Mouse (Mus musculus) heart, postnatal 36 days (tissue): ENCODE data around the gene Engase. TPM values are rescaled to one million over a fixed set of nuclear protein-coding genes. Genes with fewer than 3 reads are reported as not detected.

Source experiments
- DNase-seq, 2 experiments: peaks; one replicate each; pipeline ENCODE4 v3.0.0; 2021 to 2022
- intact Hi-C: fragments of 180-260 bp; cut with DNase I; formaldehyde crosslinking; loops from one replicate; pipeline ENCODE4 v1.15.1; 2025
- total RNA-seq, 2 experiments: library from RNA; stranded (reverse); gene quantifications; 2 replicates each; pipeline ENCODE4 v1.2.3; 2021

Gene Engase
- total RNA-seq, 2 experiments from 2014 or later, result 5.4 to 7.4 TPM

DNA sequence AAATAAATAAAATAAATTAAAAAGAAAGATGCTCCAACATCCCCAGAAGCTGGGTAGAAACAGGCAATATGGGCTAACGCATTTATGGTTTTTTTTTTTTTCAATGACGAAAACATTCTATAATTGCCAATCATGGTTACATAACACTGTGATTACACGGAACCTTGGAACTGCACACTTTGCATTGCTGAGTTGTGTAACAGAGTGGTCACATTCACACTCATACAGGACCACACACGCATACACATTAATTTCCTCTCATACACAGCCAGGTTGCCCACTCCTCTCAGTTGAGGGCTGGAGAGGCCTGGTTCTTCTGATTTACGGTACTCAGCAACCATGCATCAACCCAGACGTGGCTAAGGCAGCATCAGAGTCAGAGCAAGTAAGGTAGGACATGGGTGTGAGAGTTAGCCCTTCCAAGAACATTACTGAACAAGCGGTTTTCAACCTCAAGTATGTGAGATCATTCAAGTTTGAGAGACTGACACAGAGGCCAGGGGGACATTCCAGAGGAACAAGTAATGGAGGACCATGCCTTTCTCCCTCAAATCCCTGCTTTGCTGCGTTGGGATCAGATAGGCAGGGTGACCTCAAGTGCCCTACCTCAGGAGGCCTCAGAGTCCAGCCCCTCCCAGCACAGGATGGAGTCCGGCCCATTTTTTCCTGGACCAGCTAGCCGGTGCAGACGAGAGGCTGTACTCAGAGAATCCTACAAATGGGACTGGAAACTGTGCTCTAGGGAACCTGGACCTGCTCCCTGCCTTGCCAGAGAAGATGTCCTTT lies 22.6 kb upstream of the Engase start:
- DNase-seq, result peak in 1 of 2 experiments; percentile 55
- intact Hi-C loops, result loop anchor here (2.0 kb wide), 1 partner anchor 21 kb away; no protein-coding TSS in a partner anchor

- DNase-seq, result no peak
- intact Hi-C loops, result loop anchor here (2.0 kb wide), 1 partner anchor 19 kb away; no protein-coding TSS in a partner anchor
These were observed 20.8 kb upstream of the Engase start for GRCm38 (mm10) chr11:118455788-118456187.

DNA sequence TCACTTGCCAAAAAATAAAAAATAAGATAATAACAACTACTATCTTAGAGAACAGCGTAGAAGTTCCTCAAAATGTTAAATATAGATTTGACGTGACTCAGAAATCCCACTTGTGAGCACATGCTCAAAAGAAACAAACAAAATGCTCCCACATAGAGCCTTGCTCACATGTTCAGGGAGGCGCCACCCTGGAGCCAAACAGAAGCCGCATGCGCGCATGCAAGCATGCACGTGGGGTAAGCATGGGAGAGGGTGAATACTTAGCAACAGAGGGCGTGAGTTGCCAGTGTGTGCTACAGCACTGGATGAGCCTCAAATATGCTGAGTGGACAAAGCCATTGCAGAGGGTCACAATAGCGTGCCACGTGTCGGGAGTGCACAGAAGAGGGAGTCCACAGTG lies 19.7 kb upstream of the Engase start:
- intact Hi-C loops, result no loop called here
- peak in 1 of 2 experiments; percentile 43 for DNase-seq

DNA sequence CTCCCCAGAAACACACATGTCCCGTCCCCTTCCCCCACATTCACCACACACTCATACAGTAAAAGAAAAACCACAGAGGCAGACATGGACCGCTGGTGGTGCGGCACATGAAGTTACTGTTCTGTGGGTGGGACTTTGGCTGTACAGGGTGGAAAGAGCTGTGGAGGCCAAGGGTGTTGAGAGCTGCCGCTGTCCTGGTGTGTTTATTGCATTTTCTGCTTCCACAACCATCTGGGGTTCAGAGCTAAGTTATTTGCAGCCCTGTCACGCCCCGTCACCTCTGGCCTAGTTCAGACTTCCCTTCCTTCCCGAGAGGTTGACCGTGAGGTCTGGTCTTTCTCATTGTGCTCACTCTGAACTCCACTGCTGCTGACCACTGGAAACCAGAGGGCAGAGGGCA lies 17.6 kb upstream of the Engase start:
- peak; percentile 59 to 71 for DNase-seq
- intact Hi-C loops, result no loop called here

GRCm38 (mm10) chr11:118459536-118459935 lies 17.1 kb upstream of the Engase start:
- intact Hi-C loops, result no loop called here
- DNase-seq, result no peak

- intact Hi-C loops, result no loop called here
These were observed 16.3 kb upstream of the Engase start for GRCm38 (mm10) chr11:118460280-118460679.

DNA sequence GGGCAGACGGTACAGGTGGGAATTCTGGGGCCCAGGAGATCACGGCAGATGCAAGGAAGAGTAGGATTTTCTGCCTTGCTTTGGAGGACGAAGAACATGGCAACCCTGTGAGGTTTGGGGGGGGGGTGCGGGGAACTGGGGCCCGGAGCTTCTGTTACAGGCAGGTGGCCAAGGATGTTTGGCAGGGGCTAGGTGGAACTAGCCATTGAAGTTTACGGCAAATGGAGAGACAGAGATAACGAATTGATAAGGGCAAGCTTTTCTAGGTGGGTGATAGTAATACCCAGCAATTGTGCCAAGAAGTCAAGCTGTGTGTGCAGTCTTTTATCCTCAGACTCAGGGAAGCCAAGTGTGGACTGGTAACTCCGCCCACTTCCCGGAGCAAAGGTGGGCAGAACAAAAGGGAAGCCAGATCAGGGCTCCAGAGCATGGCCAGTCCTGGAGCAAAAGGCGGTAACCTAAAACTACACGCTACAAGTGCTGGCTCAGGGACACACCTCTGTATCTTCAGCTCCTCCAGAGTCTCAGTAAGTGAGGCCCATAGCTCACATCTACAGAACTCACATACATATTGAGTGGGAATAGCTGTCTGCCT lies 9.1 kb upstream of the Engase start:
- intact Hi-C loops, result no loop called here
- DNase-seq, result no peak

More at GRCm38 (mm10) chr11:118460280-118460679, 16.3 kb upstream of the Engase start:
- DNase-seq, result no peak

DNA sequence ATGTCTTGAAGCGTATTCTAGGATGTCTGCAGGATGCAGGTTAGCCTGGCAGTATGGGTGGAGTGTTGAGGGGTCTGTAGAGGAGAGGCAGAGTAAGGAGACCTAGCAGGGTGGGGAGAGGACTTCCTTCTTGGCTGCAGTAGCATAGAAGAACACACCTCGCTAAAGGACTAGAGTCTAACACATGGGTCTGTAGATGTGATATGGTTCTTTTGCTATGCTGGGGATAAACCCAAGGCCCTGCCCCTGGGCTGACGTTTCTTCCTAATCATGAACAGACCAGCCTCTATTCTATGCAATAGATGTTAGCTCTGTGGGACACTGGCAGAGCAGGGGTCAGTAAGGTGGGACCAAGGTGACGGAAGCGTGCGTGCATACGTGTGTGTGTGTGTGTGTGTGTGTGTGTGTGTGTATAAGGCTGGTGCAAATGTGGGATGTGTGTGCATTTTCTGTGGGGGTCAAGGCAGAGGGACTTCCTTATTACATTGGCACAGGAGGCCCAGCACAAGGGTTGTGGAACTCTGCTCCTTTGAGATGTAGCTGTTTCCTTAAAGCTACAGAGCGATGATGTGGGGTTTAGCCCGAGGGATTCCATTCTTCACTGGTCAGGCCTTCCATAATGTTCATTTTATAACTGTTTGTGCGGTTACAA lies 7.0 kb upstream of the Engase start:
- intact Hi-C loops, result no loop called here
- no peak for DNase-seq

DNA sequence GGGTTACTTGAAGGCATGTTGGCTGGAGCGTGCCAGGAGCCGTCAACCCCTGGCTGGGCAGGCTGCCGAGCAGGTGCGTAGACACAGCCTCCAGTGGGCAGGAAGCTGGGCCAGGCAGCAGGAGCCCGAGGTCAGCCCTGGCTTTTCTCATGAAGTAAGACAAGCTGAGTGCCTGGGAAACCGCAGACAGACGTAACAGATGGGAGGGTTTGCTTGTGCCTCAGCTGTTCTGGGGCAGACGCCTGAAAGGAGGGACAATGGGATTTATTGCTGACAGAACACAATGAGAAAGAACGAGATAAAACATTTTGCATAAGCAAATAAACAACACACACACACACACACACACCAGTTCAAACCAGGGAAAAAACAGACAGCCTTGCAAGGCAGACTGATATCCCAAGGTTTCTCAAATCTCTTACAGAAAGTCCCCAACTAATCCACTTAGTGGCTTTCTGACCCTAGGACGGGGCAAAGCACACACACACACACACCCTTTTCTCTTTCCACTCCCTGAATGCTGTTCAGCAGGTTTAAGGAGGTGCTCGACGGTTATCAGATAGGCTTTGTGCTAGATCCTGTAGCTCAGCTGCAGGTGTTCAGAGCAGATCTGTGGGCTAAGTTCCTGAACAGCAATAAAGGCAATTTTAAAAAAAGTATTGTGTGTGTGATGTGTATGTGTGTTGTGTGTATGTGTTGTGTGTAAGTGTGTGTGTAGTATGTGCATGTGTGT lies 6.2 kb upstream of the Engase start:
- intact Hi-C loops, result no loop called here

GRCm38 (mm10) chr11:118471676-118472075 lies 5.0 kb upstream of the Engase start:
- intact Hi-C loops, result no loop called here
- no peak for DNase-seq

More for the DNA sequence above, 6.2 kb upstream of the Engase start:
- no peak for DNase-seq

GRCm38 (mm10) chr11:118473161-118473560 lies 3.5 kb upstream of the Engase start:
- intact Hi-C loops, result no loop called here
- no peak for DNase-seq

GRCm38 (mm10) chr11:118473842-118474500 lies 2.7 kb upstream of the Engase start:
- intact Hi-C loops, result loop anchor here (2.0 kb wide), 1 partner anchor 19 kb away; no protein-coding TSS in a partner anchor
- no peak for DNase-seq

GRCm38 (mm10) chr11:118475496-118476083 lies 1.0 kb upstream of the Engase start:
- DNase-seq, result no peak
- intact Hi-C loops, result loop anchor here (2.0 kb wide), 1 partner anchor 21 kb away; no protein-coding TSS in a partner anchor

GRCm38 (mm10) chr11:118479776-118480175 lies 3.1 kb downstream of the Engase start:
- no peak for DNase-seq
- intact Hi-C loops, result no loop called here

- intact Hi-C loops, result no loop called here
- DNase-seq, result no peak
These were observed 4.6 kb downstream of the Engase start for GRCm38 (mm10) chr11:118481231-118481630.

GRCm38 (mm10) chr11:118481751-118482150 lies 5.1 kb downstream of the Engase start:
- intact Hi-C loops, result no loop called here
- no peak for DNase-seq

DNA sequence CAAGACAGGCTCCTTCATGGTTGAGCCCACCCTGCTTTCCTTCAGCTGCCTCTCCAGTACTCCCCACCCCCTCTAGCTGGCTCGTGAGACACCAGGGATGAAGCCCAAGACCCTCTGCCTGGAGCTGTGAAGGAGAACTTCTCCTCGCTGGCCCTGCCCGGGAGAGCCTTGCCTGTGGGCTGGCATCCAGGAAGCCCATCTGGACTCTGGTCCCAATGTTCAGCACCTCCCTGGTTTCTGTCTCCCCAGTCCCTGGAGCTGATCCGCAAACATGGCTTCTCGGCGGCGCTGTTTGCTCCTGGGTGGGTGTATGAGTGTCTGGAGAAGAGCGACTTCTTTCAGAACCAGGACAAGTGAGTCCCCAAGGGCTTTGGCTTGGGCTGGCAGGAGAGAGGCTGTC lies 7.5 kb downstream of the Engase start:
- intact Hi-C loops, result no loop called here
- no peak for DNase-seq

- no peak for DNase-seq
- intact Hi-C loops, result no loop called here
These were observed 8.7 kb downstream of the Engase start for GRCm38 (mm10) chr11:118485338-118485737.

DNA sequence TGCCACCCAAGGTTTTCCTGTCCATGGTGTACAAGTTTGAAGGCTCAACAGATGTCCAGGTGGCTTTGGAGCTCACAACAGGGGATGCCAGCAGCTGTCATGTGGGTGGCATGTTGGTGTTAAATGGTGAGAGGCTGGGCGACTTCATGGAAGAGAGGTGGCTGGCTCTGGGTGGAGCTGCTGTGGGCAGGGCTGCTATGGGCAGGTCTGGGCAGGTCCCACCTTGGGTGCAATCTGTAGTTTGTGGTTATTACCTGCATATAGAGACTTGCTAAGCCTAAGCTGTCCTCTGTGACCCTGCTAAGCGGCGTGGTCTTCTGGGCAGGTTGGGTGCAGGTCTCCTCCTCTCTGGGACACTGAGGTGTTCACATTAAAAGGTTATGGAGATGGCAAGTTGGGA lies 9.2 kb downstream of the Engase start:
- no peak for DNase-seq
- intact Hi-C loops, result no loop called here

DNA sequence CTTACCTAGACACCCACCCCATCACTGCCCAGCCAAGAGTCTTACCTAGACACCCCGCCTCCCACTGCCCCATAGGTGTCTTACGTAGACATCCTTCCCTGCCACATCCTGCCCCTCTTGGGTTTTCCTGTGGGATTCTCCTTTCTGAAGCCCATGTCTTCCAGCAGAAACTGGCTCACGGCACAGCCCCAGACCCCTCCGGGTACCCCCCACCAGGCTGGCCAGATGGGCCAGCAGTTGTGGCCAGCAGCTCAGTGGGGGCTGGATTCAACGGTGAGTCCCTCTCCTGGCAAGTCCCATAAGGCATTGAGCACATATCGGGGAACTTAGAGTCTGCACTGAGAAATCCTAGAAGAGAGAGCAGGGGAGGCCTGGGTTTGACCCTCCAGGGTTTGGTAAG lies 9.7 kb downstream of the Engase start:
- intact Hi-C loops, result no loop called here
- no peak for DNase-seq
